In genomic region chr4:135857597-135858186, GRCm38 (mm10) we compare ENCODE assay signal across 7 mouse cellular contexts. TPM values are rescaled to one million over a fixed set of nuclear protein-coding genes. Genes with fewer than 3 reads are reported as not detected.
A peak's percentile ranks its signal among the peaks of the same experiment; 100 is the strongest.
DNase-seq lines count a peak whose midpoint lies in the region; ATAC-seq lines count a peak whose summit lies in the region.

No protein-coding gene starts in this region.

- H3K4me1 ChIP-seq in megakaryocyte, embryonic 14.5 days = peaks cover 54% of the 10 kb centered on the region
- H3K4me1 ChIP-seq in forebrain, embryonic 12.5 days = peaks cover 49% of the 10 kb centered on the region
- peaks cover 59% of the 10 kb centered on the region for H3K4me1 ChIP-seq in liver, embryonic 13.5 days (replicated peaks)

- no peak for ATAC-seq in megakaryocyte, adult 5-6 weeks (ENCODE audit: poor library complexity, severe bottlenecking)
- no peak for ATAC-seq in forebrain, embryonic 12.5 days (ENCODE audit: low FRiP score)
- ATAC-seq in liver, embryonic 13.5 days (ENCODE audit: low read depth) = no peak

- intact Hi-C loops in gastrocnemius, postnatal 36 days (cut with DNase I) = loop anchor here (2.0 kb wide), 1 partner anchor 15 kb away; the partner anchor contains the start of gene Pnrc2

- 7% methylated on average over 7 of the region's 7 CpGs for WGBS in forebrain, embryonic 12.5 days
- 11% methylated on average over 7 of the region's 7 CpGs for WGBS in liver, embryonic 13.5 days (ENCODE audit: insufficient replicate concordance)

- H3K9ac ChIP-seq in forebrain, embryonic 12.5 days = peak overlapping the region; percentile 97
- peak overlapping the region; percentile 96 for H3K9ac ChIP-seq in liver, embryonic 13.5 days

- H3K4me2 ChIP-seq in forebrain, embryonic 12.5 days = peak overlapping the region; percentile 81
- peak overlapping the region; percentile 95 for H3K4me2 ChIP-seq in liver, embryonic 13.5 days

- H3K4me3 ChIP-seq in megakaryocyte, embryonic 14.5 days (replicated peaks) = peak overlapping the region; percentile 100
- peak overlapping the region; percentile 94 for H3K4me3 ChIP-seq in forebrain, embryonic 12.5 days (replicated peaks)
- peak overlapping the region; percentile 93 for H3K4me3 ChIP-seq in liver, embryonic 13.5 days (replicated peaks)

- peaks cover 14% of the 10 kb centered on the region for H3K27me3 ChIP-seq in megakaryocyte, embryonic 14.5 days (replicated peaks)
- no peaks in the 10 kb centered on the region for H3K27me3 ChIP-seq in forebrain, embryonic 12.5 days
- no peaks in the 10 kb centered on the region for H3K27me3 ChIP-seq in liver, embryonic 13.5 days

- no peak for DNase-seq in liver, embryonic 13.5 days
- DNase-seq in ovary, postnatal 36 days (ENCODE audit: low spot score) = no peak
- DNase-seq in gastrocnemius, postnatal 36 days = no peak
- no peak for DNase-seq in embryo, embryonic 11 days

- H3K27ac ChIP-seq in forebrain, embryonic 12.5 days = no peak overlapping the region
- peak overlapping the region; percentile 96 for H3K27ac ChIP-seq in liver, embryonic 13.5 days

- peaks cover 21% of the 10 kb centered on the region for H3K36me3 ChIP-seq in megakaryocyte, embryonic 14.5 days (replicated peaks; ENCODE audit: low read length)
- H3K36me3 ChIP-seq in forebrain, embryonic 12.5 days (replicated peaks) = peaks cover 3% of the 10 kb centered on the region; the same call in 1 of the 2 replicates
- H3K36me3 ChIP-seq in liver, embryonic 13.5 days = peaks cover 36% of the 10 kb centered on the region

- no peaks in the 10 kb centered on the region for H3K9me3 ChIP-seq in megakaryocyte, embryonic 14.5 days
- no peaks in the 10 kb centered on the region for H3K9me3 ChIP-seq in forebrain, embryonic 12.5 days
- H3K9me3 ChIP-seq in liver, embryonic 13.5 days (replicated peaks) = no peaks in the 10 kb centered on the region

RNA-seq across cellular contexts. Expression of gene Srsf10, which starts 2.1 kb away (rescaled TPM):
- polyA plus RNA-seq in megakaryocyte, embryonic 14.5 days (2012; ENCODE audit: insufficient read depth, low replicate concordance) = 81.0 and 110 TPM in 2 replicates
- 104 and 125 TPM in 2 replicates for total RNA-seq in megakaryocyte, adult 5-6 weeks (2015)
- total RNA-seq in megakaryocyte, adult 5-6 weeks (2017) = 130 and 147 TPM in 2 replicates
- polyA plus RNA-seq in forebrain, embryonic 12.5 days (2016; fragmentation: Nextera tagmentation; extraction: Ambion mirVana) = 411 and 417 TPM in 2 replicates
- 119 and 147 TPM in 2 replicates for polyA plus RNA-seq in liver, embryonic 13.5 days (2015; fragmentation: Nextera tagmentation; extraction: Ambion mirVana)
- 10 to 100 TPM; 23.7 to 23.9 TPM for total RNA-seq in gastrocnemius, postnatal 36 days (2021)

RNA-seq across cellular contexts. Expression of gene Pnrc2, which starts 16.0 kb away (rescaled TPM):
- polyA plus RNA-seq in megakaryocyte, embryonic 14.5 days (2012; ENCODE audit: insufficient read depth, low replicate concordance) = 6.2 TPM in 1 of 2 replicates, not detected in the other
- 248 and 273 TPM in 2 replicates for total RNA-seq in megakaryocyte, adult 5-6 weeks (2015)
- total RNA-seq in megakaryocyte, adult 5-6 weeks (2017) = 249 and 251 TPM in 2 replicates
- 196 and 199 TPM in 2 replicates for polyA plus RNA-seq in forebrain, embryonic 12.5 days (2016; fragmentation: Nextera tagmentation; extraction: Ambion mirVana)
- polyA plus RNA-seq in liver, embryonic 13.5 days (2015; fragmentation: Nextera tagmentation; extraction: Ambion mirVana) = 88.0 and 109 TPM in 2 replicates
- 10 to 100 TPM; 25.4 to 31.2 TPM for total RNA-seq in gastrocnemius, postnatal 36 days (2021)

RNA-seq across cellular contexts. Expression of gene Cnr2, which starts 37.5 kb away (rescaled TPM):
- polyA plus RNA-seq in megakaryocyte, embryonic 14.5 days (2012; ENCODE audit: insufficient read depth, low replicate concordance) = 1.3 and 4.9 TPM in 2 replicates
- 15.2 and 16.9 TPM in 2 replicates for total RNA-seq in megakaryocyte, adult 5-6 weeks (2015)
- 18.8 and 20.7 TPM in 2 replicates for total RNA-seq in megakaryocyte, adult 5-6 weeks (2017)
- polyA plus RNA-seq in forebrain, embryonic 12.5 days (2016; fragmentation: Nextera tagmentation; extraction: Ambion mirVana) = 0.32 and 0.36 TPM in 2 replicates
- 2.5 and 3.0 TPM in 2 replicates for polyA plus RNA-seq in liver, embryonic 13.5 days (2015; fragmentation: Nextera tagmentation; extraction: Ambion mirVana)
- under 1 TPM; 0.07 to 0.08 TPM for total RNA-seq in gastrocnemius, postnatal 36 days (2021)

Comparison
In these comparisons a context has a peak if more than half of its experiments do, and no peak if none do; other contexts are left out.
1. RNA of gene Pnrc2, which starts 16.0 kb away (polyA plus RNA-seq): 196 to 199 TPM in forebrain, embryonic 12.5 days and 88.0 to 109 TPM in liver, embryonic 13.5 days; 6.2 TPM in megakaryocyte, embryonic 14.5 days; every median in the first group is over 10 times any median in the second.
2. Peak in every context shown above with its lines, with median percentiles within 50 percentile points of each other: H3K4me3 ChIP-seq.